Mouse (Mus musculus) liver, adult 2 months (tissue): ENCODE measurements around the gene Atad3a. TPM values are rescaled to one million over a fixed set of nuclear protein-coding genes. Genes with fewer than 3 reads are reported as not detected.

Experiments
- DNase-seq: peaks from one replicate; pipeline ENCODE4 v3.0.0-alpha.2; 2011; ENCODE audit warnings: low read depth, low spot score; ENCODE audit errors: extremely low read depth
- H3K27ac ChIP-seq: fragments of 200-500 bp; replicated peaks from 2 replicates; pipeline ENCODE4 v1.5.1; 2012; ENCODE audit warnings: low read depth, mild to moderate bottlenecking, control low read depth, inconsistent platforms, low read length; ENCODE audit not compliant: insufficient read depth
- H3K27me3 ChIP-seq: fragments of 200-500 bp; 2 replicates; pipeline ENCODE4 v1.6.1; 2012; ENCODE audit warnings: mild to moderate bottlenecking, moderate library complexity, low read length, inconsistent platforms; ENCODE audit not compliant: control insufficient read depth, insufficient read depth
- H3K36me3 ChIP-seq: fragments of 200-500 bp; 2 replicates; pipeline ENCODE4 v1.6.1; 2012; ENCODE audit warnings: low read length, inconsistent platforms; ENCODE audit not compliant: control insufficient read depth, insufficient read depth
- H3K4me1 ChIP-seq: fragments of 200-500 bp; 2 replicates; pipeline ENCODE4 v1.6.1; 2011; ENCODE audit warnings: low read length; ENCODE audit not compliant: control insufficient read depth, insufficient read depth
- H3K4me3 ChIP-seq: fragments of 200-500 bp; 2 replicates; pipeline ENCODE4 v1.5.1; 2011; ENCODE audit warnings: low read depth, mild to moderate bottlenecking, control low read depth, low read length, moderate library complexity; ENCODE audit not compliant: insufficient read depth
- H3K79me2 ChIP-seq: fragments of 200-500 bp; 2 replicates; pipeline ENCODE4 v1.6.1; 2012; ENCODE audit warnings: inconsistent platforms, mild to moderate bottlenecking, low read length, moderate library complexity; ENCODE audit not compliant: control insufficient read depth, insufficient read depth
- H3K9ac ChIP-seq: fragments of 200-500 bp; 2 replicates; pipeline ENCODE4 v1.6.1; 2012; ENCODE audit warnings: low read depth, mild to moderate bottlenecking, control low read depth, inconsistent platforms, low read length
- CTCF ChIP-seq: fragments of 200-500 bp; IDR thresholded peaks from 2 replicates; pipeline ENCODE4 v1.5.1; 2011; ENCODE audit warnings: low read depth, low read length, control low read depth
- POLR2A ChIP-seq: fragments of 200-500 bp; IDR thresholded peaks from 2 replicates; pipeline ENCODE4 v1.6.1; 2011; ENCODE audit warnings: low read length, control low read depth; ENCODE audit not compliant: insufficient read depth; ENCODE audit errors: extremely low read depth
- WGBS: fragments of 180-500 bp; shearing (Covaris S2); methylation state at CpG from one replicate; pipeline ENCODE4 v1.1.7; 2018; 5-methylcytosine and 5-hydroxymethylcytosine counted together
- polyA plus RNA-seq: library from polyadenylated mRNA; depleted of rRNA; stranded (reverse); fragments of >200 nt; gene quantifications from 2 replicates; pipeline ENCODE4 v1.2.3, GENCODE M21; 2012; rRNA removed
- total RNA-seq: library from RNA; depleted of rRNA; stranded (reverse); fragments of >200 nt; gene quantifications from 2 replicates; pipeline ENCODE4 v1.2.3, GENCODE M21; 2014; rRNA removed

The Atad3a gene
- total RNA-seq (54.5 and 71.8 TPM in 2 replicates), polyA plus RNA-seq (83.0 and 129 TPM in 2 replicates)

DNA sequence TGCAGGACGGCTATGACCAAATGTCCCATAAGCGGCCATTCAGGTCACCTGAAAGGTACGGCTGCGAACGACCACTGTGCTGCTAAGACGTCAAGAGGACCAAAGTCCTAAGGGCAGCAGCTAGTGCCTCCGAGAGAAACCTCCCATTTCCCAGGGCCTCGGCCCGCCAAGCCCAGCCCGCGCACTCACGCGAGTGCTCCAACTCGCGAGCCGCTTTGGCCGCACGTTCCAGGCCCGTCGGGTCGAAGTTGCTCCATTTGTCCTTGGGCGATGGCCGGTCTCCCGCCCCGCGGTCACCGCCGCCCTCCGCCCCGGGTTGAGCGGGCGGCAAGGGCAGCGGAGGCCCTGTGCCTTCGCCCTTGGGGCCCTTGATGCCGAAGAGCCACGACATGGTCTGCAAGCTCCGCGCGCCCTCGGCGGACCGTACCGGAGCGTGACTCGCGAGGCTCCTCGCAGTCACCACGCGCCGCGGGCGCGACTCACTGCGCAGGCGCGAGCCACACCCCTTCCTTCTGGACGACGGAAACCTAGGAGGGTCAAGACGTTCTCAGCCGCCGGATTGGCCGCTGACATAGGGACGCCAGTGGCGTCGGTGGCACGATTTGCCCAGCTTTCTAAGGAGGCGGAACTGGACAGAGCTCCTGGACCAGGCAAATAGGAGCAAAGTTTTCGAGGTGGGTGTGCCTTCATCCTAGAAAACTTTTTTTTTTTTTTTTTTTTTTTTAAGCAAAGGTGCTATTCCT lies at the start of gene Atad3a:
TSS of gene Atad3a (minus strand) at position 481 of the 743 bp plus-strand sequence.
- TF ChIP-seq POLR2A: peak; percentile 66; the same call in 1 of the 2 replicates
- TF ChIP-seq CTCF: no peak
- Histone ChIP-seq H3K79me2 (peaks cover 10% of the 10 kb centered on the region; the same call in 1 of the 2 replicates), H3K4me3 (peak within 1 kb of the TSS; percentile 76), H3K27me3 (no peaks in the 10 kb centered on the region), H3K36me3 (peaks cover 9% of the 10 kb centered on the region; the same call in 1 of the 2 replicates), H3K27ac (peak within 1 kb of the TSS; percentile 85), H3K9ac (peak within 1 kb of the TSS; percentile 82), H3K4me1 (peaks cover 9% of the 10 kb centered on the region; the same call in 1 of the 2 replicates)
- 1% methylated on average over 68 of the region's 68 CpGs for WGBS
- DNase-seq: peak; percentile 94

GRCm38 (mm10) chr4:155807841-155808240 lies 46.9 kb upstream of the Atad3a start:
- peaks cover 22% of the 10 kb centered on the region for H3K79me2 ChIP-seq
- no peak overlapping the region for H3K4me3 ChIP-seq
- no peak overlapping the region for H3K27ac ChIP-seq
- no peak overlapping the region for H3K9ac ChIP-seq
- peak; percentile 62 for DNase-seq
- WGBS: 45% methylated on average over 3 of the region's 3 CpGs
- TF ChIP-seq CTCF (no peak), POLR2A (no peak)
- no peaks in the 10 kb centered on the region for H3K27me3 ChIP-seq
- peaks cover 15% of the 10 kb centered on the region for H3K4me1 ChIP-seq
- peaks cover 38% of the 10 kb centered on the region for H3K36me3 ChIP-seq

DNA sequence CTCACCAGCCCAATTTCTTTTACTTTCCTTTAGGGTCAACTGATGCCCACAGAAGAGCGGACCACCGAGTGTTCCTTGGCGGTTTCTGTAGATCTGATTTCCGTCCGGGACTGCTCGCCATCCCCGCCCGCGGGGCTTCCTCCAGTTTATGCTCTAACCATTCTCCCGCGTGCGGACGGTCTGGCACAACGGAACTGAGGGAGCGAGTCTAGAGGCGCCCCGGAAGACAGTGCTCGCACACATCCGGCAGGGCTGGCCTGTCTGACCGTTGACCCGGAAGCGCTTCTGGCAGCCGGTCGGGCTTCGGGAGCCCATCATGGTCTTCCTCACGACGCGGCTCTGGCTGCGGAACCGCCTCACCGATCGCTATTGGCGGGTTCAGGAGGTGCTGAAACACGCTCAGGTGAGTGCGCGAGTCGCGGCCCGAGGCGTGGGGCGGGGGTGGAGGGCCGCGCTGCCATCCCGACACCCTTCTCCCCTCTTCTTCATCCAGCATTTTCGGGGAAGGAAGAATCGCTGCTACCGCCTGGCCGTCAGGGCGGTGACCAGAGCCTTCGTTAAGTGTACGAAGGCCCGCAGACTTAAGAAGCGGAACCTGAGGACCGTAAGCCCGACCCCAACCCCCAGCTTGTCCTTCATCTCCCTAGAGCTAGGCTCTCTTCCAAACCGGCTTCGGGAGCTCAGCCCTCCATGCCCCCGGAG lies 42.6 kb upstream of the Atad3a start:
- no peaks in the 10 kb centered on the region for H3K27me3 ChIP-seq
- peak; percentile 79 for DNase-seq
- peak overlapping the region; percentile 92 for H3K4me3 ChIP-seq
- H3K9ac ChIP-seq: peak overlapping the region; percentile 92
- no peak for TF ChIP-seq CTCF
- peak; percentile 75 for TF ChIP-seq POLR2A
- H3K27ac ChIP-seq: peak overlapping the region; percentile 59
- peaks cover 17% of the 10 kb centered on the region for H3K79me2 ChIP-seq
- H3K36me3 ChIP-seq: peaks cover 18% of the 10 kb centered on the region
- peaks cover 10% of the 10 kb centered on the region for H3K4me1 ChIP-seq
- WGBS: under 1% methylated on average over 58 of the region's 58 CpGs

- H3K27ac ChIP-seq: peak within 1 kb of the TSS; percentile 59
- WGBS: 19% methylated on average over 12 of the region's 12 CpGs
- H3K36me3 ChIP-seq: peaks cover 11% of the 10 kb centered on the region
- H3K27me3 ChIP-seq: no peaks in the 10 kb centered on the region
- H3K4me3 ChIP-seq: peak within 1 kb of the TSS; percentile 92
- TF ChIP-seq CTCF (peak; percentile 16; the same call in 1 of the 2 replicates), POLR2A (no peak)
- H3K9ac ChIP-seq: peak within 1 kb of the TSS; percentile 92
- peaks cover 17% of the 10 kb centered on the region for H3K79me2 ChIP-seq
- peaks cover 10% of the 10 kb centered on the region for H3K4me1 ChIP-seq
- peak; percentile 44 for DNase-seq
Observed at GRCm38 (mm10) chr4:155802741-155803339, 41.9 kb upstream of the Atad3a start, which contains the start of gene Mrpl20. Gene Mrpl20, plus strand, starts transcription at chr4:155802878.

GRCm38 (mm10) chr4:155802075-155802474 lies 41.2 kb upstream of the Atad3a start:
- Histone ChIP-seq H3K4me3 (no peak overlapping the region), H3K9ac (no peak overlapping the region), H3K27ac (no peak overlapping the region), H3K79me2 (peaks cover 17% of the 10 kb centered on the region), H3K27me3 (no peaks in the 10 kb centered on the region), H3K36me3 (peaks cover 6% of the 10 kb centered on the region; the same call in 1 of the 2 replicates), H3K4me1 (peaks cover 10% of the 10 kb centered on the region)
- DNase-seq: no peak
- no peak for TF ChIP-seq POLR2A
- no peak for TF ChIP-seq CTCF
- 100% methylated on average over 1 of the region's 1 CpGs for WGBS
